Mouse (Mus musculus): ENCODE measurements around the gene Fam69b. TPM values are rescaled to one million over a fixed set of nuclear protein-coding genes. Genes with fewer than 3 reads are reported as not detected.

Fam69b gene
- polyA plus RNA-seq (2012; rRNA removed) = 8.1 and 11.9 TPM in 2 replicates

DNA sequence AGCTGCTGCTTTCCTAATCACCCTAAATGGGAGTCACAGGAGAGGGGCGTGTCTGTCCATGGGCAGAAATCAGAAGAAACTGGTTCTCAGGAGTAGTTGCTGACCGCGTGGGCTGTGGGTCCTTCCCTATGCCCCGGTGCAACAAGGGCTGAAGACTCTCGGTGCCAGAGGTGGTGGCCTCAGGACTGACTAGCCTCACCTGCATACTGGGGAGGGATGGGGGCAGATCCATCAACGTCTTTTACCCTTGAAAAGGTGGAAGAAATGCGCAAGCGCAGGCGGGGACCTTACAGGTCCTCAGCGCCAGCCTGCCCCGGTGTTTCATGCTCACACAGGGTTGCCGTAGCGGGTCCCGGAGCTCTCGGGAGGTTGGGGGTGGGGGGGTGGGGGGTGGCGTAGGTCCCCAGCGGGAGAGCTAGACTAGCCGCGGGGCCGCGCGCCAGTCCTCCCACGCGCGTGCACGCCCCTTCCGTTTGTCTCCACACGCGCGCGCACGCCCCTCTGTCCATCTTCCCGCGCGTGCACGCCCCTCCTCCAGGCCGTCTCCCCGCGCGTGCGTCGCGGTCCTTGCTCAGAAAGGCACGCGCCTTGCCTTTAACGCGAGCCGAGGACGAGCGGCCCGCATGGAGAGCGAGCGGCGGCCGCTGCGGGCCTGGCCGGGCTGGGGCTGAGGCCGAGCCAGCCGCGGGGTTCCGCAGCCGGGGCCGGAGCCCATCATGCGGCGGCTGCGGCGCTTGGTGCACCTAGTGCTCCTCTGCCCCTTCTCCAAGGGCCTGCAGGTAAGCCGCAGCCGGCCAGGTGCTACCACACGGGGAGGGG, at the start of gene Fam69b:
TSS of gene Fam69b (plus strand) at position 537 of the 819 bp plus-strand sequence.

DNA sequence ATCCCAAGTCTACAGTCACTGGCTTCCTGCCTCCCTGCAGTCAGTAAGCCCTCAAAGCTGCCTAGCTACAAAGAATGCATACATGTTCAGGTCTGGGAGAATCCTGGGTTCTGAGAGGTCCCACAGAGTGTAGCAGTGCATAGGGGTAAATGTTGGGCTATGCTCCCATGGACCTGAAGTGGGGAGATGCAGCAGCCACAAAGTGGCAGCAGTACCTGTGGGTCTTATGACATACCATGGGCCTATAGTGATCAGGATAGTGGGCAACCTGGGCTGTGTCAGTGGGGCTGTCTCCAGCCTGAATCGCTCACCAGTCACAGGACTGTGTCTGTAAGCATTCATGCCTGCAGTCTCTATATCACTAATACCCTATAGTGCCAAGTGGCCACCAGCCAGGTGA, 48.5 kb upstream of the Fam69b start, which contains the start of gene Egfl7:
TSS of gene Egfl7 (plus strand) at position 301 of the 400 bp plus-strand sequence.

DNA sequence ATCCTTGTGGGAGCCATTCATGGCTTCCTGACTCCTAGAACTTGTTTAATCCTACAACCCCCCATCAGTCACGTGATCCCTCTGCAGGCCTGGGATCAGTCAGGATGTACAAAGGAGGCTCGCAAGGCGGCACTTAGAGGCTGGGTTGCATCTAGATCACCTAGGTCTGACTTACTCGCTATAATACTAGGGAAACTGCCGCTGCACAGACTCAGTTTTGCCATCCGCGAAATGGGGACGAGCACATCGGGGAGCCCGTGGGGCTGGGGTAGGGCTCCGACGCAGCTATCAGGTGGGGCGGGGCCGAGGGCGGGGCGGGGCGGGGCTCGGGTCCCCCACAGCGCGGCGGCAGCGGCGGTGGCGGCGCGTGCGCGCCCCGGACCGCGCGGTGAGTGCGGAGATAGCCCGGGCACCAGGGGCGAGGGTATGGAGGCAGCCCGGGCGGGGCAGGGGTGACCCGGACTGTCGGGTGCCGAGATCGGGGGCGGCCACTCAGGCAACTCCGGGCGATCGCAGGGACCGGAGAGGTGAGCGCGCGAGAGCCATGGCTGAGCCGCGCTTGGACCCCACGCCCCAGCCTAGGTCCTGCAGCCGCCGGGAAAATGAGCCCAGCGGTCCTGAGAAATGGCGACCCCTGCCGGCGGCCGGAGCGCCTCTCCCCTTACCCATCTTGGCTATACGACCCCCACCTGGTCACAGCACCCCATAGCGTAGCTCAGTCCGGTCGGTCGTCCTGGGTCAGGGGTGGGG, 41.8 kb upstream of the Fam69b start, which contains the start of gene Gm20532:
TSS of gene Gm20532 (plus strand) at position 346 of the 750 bp plus-strand sequence.

DNA sequence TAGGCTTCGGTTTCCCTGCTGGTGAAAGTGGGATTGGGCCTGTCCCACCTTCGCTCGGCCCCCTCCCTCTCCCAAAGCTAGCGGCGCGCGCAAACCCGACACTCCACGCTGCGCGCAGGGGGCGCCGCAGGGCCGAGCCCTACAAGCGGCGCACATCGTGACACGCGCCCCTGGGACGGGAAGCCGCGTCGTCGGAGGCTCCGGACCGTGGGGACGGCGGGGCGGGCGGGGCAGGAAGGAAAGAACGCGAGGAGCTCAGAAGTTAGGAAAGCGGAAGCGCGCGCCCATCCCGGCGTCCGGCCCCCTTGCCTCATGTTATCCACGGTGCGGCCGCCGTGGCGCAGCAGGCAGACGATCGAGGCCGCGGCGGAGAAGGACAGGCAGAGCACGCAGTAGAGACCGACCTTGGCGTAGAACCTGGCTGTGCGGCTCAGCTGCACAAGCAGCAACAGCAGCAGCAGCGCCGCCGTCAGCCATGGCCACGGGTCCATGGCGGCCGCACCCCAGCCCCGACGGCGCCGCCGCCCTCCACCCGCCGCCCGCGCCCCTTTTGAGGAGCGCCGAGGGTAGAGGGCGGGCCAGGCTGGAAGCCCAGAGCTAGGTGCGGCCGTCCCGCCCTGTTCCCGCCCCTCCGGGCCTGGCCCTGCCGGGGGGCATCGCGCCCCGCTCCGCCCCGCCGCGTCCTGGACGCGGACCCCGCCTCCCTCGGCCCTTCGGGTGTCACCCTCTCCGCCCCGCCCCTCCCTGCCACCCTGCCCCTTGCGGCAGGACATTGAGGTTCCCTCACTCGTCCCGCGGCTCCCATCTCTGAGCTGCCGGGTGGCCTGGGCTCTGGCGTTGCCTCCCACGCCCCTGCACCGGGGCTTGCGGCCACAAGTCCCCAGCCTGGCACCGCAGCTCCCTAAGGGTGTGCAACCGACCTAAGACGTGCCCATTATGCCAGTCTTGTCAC, 24.3 kb upstream of the Fam69b start, which contains the start of gene Agpat2:
TSS of gene Agpat2 (minus strand) at position 698 of the 952 bp plus-strand sequence.

DNA sequence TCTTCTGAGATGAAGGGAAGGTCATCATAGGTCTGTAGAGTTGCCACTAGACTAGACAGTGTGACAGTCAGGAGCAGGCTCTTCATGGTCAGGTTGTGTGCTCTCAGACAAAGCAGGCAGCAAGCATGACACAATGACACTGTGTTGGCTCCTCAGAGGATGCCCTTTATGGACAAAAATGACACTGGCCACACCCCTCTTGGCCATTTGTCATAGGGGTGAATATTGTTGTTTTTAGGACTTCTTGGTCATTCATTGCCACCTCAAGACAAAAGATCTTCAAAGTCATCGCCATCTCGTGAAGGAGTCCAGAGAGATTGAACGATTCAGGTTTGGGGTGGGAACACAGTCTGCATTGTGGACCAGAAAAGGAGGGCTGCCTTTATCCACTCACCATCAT, 42.9 kb downstream of the Fam69b start, which contains the start of gene Lcn4:
TSS of gene Lcn4 (minus strand) at position 101 of the 400 bp plus-strand sequence.

Other genes starting within 250 kb of the Fam69b start
- gene Snapc4, start 247.8 kb upstream of the Fam69b start, polyA plus RNA-seq (2012; rRNA removed) = 18.8 and 20.6 TPM in 2 replicates
- 29.6 and 29.9 TPM in 2 replicates for gene Entr1, start 239.1 kb upstream of the Fam69b start, polyA plus RNA-seq (2012; rRNA removed)
- gene Pmpca, start 239.1 kb upstream of the Fam69b start, polyA plus RNA-seq (2012; rRNA removed) = 11.5 and 16.4 TPM in 2 replicates
- 7.3 and 11.0 TPM in 2 replicates for gene Inpp5e, start 219.3 kb upstream of the Fam69b start, polyA plus RNA-seq (2012; rRNA removed)
- 37.5 and 46.3 TPM in 2 replicates for gene Sec16a, start 183.2 kb upstream of the Fam69b start, polyA plus RNA-seq (2012; rRNA removed)
- gene Notch1, start 111.8 kb upstream of the Fam69b start, polyA plus RNA-seq (2012; rRNA removed) = 10.8 and 17.6 TPM in 2 replicates
- 132 and 149 TPM in 2 replicates for gene Egfl7, start 48.4 kb upstream of the Fam69b start, polyA plus RNA-seq (2012; rRNA removed)
- not detected in 2 replicates for gene Gm20532, start 41.8 kb upstream of the Fam69b start, polyA plus RNA-seq (2012; rRNA removed)
- 99.1 and 128 TPM in 2 replicates for gene Agpat2, start 24.0 kb upstream of the Fam69b start, polyA plus RNA-seq (2012; rRNA removed)
- gene Lcn4, start 42.8 kb downstream of the Fam69b start, polyA plus RNA-seq (2012; rRNA removed) = not detected in 2 replicates
- gene Abo, start 236.5 kb downstream of the Fam69b start, polyA plus RNA-seq (2012; rRNA removed) = 0.56 and 0.79 TPM in 2 replicates

Measured in stomach, adult 2 months (tissue).